Mouse (Mus musculus) thymus, adult 2 months (tissue): Measurements from ENCODE around the gene Zfp964.
"Not testable (repeated sequence)": the region's sequence is repeated elsewhere in the genome, so short reads cannot be mapped to it uniquely, and the experiment has no call there.

Experiments
- CTCF ChIP-seq: fragments of 200-500 bp; IDR thresholded peaks from 2 replicates; pipeline ENCODE4 v1.5.1; 2012; ENCODE audit warnings: mild to moderate bottlenecking, control low read depth, low read length, moderate library complexity, borderline replicate concordance; ENCODE audit not compliant: control insufficient read depth, poor library complexity, insufficient read depth; ENCODE audit errors: extremely low read depth
- POLR2A ChIP-seq: fragments of 200-500 bp; IDR thresholded peaks from 2 replicates; pipeline ENCODE4 v1.6.1; 2012; ENCODE audit warnings: mild to moderate bottlenecking, low read length, control low read depth, moderate library complexity; ENCODE audit not compliant: control insufficient read depth, poor library complexity, insufficient read depth; ENCODE audit errors: extremely low read depth

DNA sequence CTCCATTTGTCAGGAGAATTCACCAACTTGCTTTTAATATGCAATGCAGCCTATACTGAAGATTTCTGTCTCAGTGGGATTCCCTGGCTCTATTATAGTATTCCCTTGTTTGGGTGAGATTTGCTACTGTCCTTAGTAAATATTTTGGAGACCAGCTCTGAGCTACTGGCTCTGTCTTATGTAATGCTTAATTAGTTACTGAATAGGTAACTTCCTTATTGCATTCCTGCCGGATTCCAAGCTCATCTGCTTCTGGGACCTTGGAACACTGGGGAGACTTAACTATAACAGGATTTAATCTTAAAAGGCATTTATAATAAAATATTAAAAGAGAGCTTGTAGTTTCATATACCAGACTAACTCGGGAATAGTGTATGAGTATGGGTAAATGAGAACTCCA, 10.8 kb downstream of the Zfp964 start:
- not testable (repeated sequence) for TF ChIP-seq POLR2A, CTCF
